28 mouse cellular contexts compared by ENCODE assay signal in genomic region chr4:137790981-137791380, GRCm38 (mm10). TPM values are rescaled to one million over a fixed set of nuclear protein-coding genes. Genes with fewer than 3 reads are reported as not detected.
A peak's percentile ranks its signal among the peaks of the same experiment; 100 is the strongest.
DNase-seq lines count a peak whose midpoint lies in the region; ATAC-seq and TF ChIP-seq lines count a peak whose summit lies in the region.
"Had no signal": no experiment of that assay in that cellular context is flagged by ENCODE, and none has a peak within 500 bp of the region (broad histone marks: within the 10 kb centered on the region; RNA-seq: fewer than 3 reads in every experiment).

No protein-coding gene starts in this region.

- H3K4me1 ChIP-seq in hindbrain, embryonic 10.5 days (replicated peaks), result peaks cover 75% of the 10 kb centered on the region
- H3K4me1 ChIP-seq in hindbrain, embryonic 16.5 days (ENCODE audit: control insufficient read depth, insufficient read depth, low read depth, low read length), result peaks cover 6% of the 10 kb centered on the region
- H3K4me1 ChIP-seq in midbrain, embryonic 10.5 days, result peaks cover 70% of the 10 kb centered on the region
- H3K4me1 ChIP-seq in midbrain, postnatal 0 days (ENCODE audit: insufficient read depth, low read length), result peaks cover 5% of the 10 kb centered on the region
- peaks cover 23% of the 10 kb centered on the region for H3K4me1 ChIP-seq in embryonic facial prominence, embryonic 12.5 days

- H3K9me3 ChIP-seq in hindbrain, embryonic 10.5 days, result no peaks in the 10 kb centered on the region
- H3K9me3 ChIP-seq in hindbrain, embryonic 16.5 days (ENCODE audit: control insufficient read depth, low read length), result no peaks in the 10 kb centered on the region
- H3K9me3 ChIP-seq in midbrain, embryonic 10.5 days (replicated peaks), result no peaks in the 10 kb centered on the region
- H3K9me3 ChIP-seq in midbrain, postnatal 0 days (ENCODE audit: low read length), result no peaks in the 10 kb centered on the region
- H3K9me3 ChIP-seq in embryonic facial prominence, embryonic 12.5 days, result no peaks in the 10 kb centered on the region
- H3K9me3 ChIP-seq: forebrain, embryonic 10.5 days; intestine, embryonic 15.5 days; limb, embryonic 15.5 days; midbrain, embryonic 15.5 days had no signal

- TF ChIP-seq CTCF in midbrain, postnatal 0 days (IDR thresholded peaks at IDR 0.05), result no peak

- 88% methylated on average over 5 of the region's 5 CpGs for WGBS in hindbrain, embryonic 10.5 days
- 90% methylated on average over 5 of the region's 5 CpGs for WGBS in hindbrain, embryonic 16.5 days
- 80% methylated on average over 5 of the region's 5 CpGs for WGBS in midbrain, embryonic 10.5 days
- WGBS in midbrain, postnatal 0 days, result 92% methylated on average over 5 of the region's 5 CpGs
- 87% methylated on average over 5 of the region's 5 CpGs for WGBS in embryonic facial prominence, embryonic 12.5 days

- peaks cover 29% of the 10 kb centered on the region for H3K27me3 ChIP-seq in hindbrain, embryonic 10.5 days (ENCODE audit: insufficient read depth, poor library complexity, severe bottlenecking)
- H3K27me3 ChIP-seq in hindbrain, embryonic 16.5 days (replicated peaks; ENCODE audit: control insufficient read depth, insufficient read depth, low read length), result peaks cover 6% of the 10 kb centered on the region; the same call in 1 of the 2 replicates
- peaks cover 24% of the 10 kb centered on the region for H3K27me3 ChIP-seq in midbrain, embryonic 10.5 days (ENCODE audit: low read depth, poor library complexity, severe bottlenecking)
- H3K27me3 ChIP-seq in midbrain, postnatal 0 days (ENCODE audit: insufficient read depth, low read length), result no peaks in the 10 kb centered on the region
- H3K27me3 ChIP-seq in embryonic facial prominence, embryonic 12.5 days, result peaks cover 21% of the 10 kb centered on the region

- no peak overlapping the region for H3K4me2 ChIP-seq in hindbrain, embryonic 16.5 days (ENCODE audit: low read length)
- H3K4me2 ChIP-seq in midbrain, postnatal 0 days (ENCODE audit: low read depth, low read length, poor library complexity, severe bottlenecking), result no peak overlapping the region
- no peak overlapping the region for H3K4me2 ChIP-seq in embryonic facial prominence, embryonic 12.5 days (replicated peaks)
- H3K4me2 ChIP-seq: intestine, embryonic 15.5 days; limb, embryonic 15.5 days; lung, embryonic 14.5 days; midbrain, embryonic 15.5 days had no signal

- no peak overlapping the region for H3K9ac ChIP-seq in hindbrain, embryonic 16.5 days (ENCODE audit: low read depth, low read length)
- H3K9ac ChIP-seq in midbrain, postnatal 0 days (replicated peaks; ENCODE audit: low read length, poor library complexity, severe bottlenecking), result no peak overlapping the region
- no peak overlapping the region for H3K9ac ChIP-seq in embryonic facial prominence, embryonic 12.5 days
- H3K9ac ChIP-seq: intestine, embryonic 15.5 days; limb, embryonic 15.5 days; liver, embryonic 14.5 days; lung, embryonic 14.5 days; midbrain, embryonic 15.5 days had no signal

- H3K4me3 ChIP-seq in hindbrain, embryonic 10.5 days, result no peak overlapping the region
- H3K4me3 ChIP-seq in hindbrain, embryonic 16.5 days (ENCODE audit: low read length), result no peak overlapping the region
- H3K4me3 ChIP-seq in midbrain, embryonic 10.5 days, result no peak overlapping the region
- H3K4me3 ChIP-seq in midbrain, postnatal 0 days (ENCODE audit: low read depth, low read length), result no peak overlapping the region
- no peak overlapping the region for H3K4me3 ChIP-seq in embryonic facial prominence, embryonic 12.5 days
- H3K4me3 ChIP-seq: forebrain, embryonic 10.5 days; intestine, embryonic 15.5 days; layer of hippocampus, adult 2 months; left cerebral cortex, adult 2 months; limb, embryonic 15.5 days; midbrain, embryonic 15.5 days had no signal

- no peak for DNase-seq in hindbrain, embryonic 10.5 days (ENCODE audit: low spot score)
- DNase-seq in midbrain, embryonic 10.5 days (ENCODE audit: low spot score), result no peak
- DNase-seq in midbrain, postnatal 0 days (ENCODE audit: low spot score), result no peak
- no peak for DNase-seq in layer of hippocampus, adult 18-20 months (ENCODE audit: low spot score in 2 of 2)
- no peak for DNase-seq in cerebellum, adult 11-12 months
- DNase-seq: adrenal gland, postnatal 25 days; cerebellum, adult 18-20 months; cerebellum, postnatal 10 days; gastrocnemius, postnatal 14 days; heart, postnatal 14 days; kidney, adult 8-10 months; kidney, postnatal 14 days; lung, embryonic 14.5 days; right cerebral cortex, adult 18-20 months; spleen, adult 18-20 months had no signal

- ATAC-seq in hindbrain, embryonic 16.5 days, result no peak
- ATAC-seq in midbrain, postnatal 0 days (ENCODE audit: low FRiP score), result no peak
- ATAC-seq in embryonic facial prominence, embryonic 12.5 days (ENCODE audit: insufficient number of reproducible peaks, insufficient read depth, low FRiP score, low TSS enrichment), result no peak
- ATAC-seq: hindbrain, postnatal 0 days; intestine, embryonic 15.5 days; midbrain, embryonic 15.5 days had no signal

- peak overlapping the region; percentile 69 for H3K27ac ChIP-seq in hindbrain, embryonic 10.5 days
- H3K27ac ChIP-seq in hindbrain, embryonic 16.5 days (ENCODE audit: low read depth, low read length), result no peak overlapping the region
- peak overlapping the region; percentile 55 for H3K27ac ChIP-seq in midbrain, embryonic 10.5 days (replicated peaks)
- no peak overlapping the region for H3K27ac ChIP-seq in midbrain, postnatal 0 days (ENCODE audit: low read depth, low read length)
- H3K27ac ChIP-seq in embryonic facial prominence, embryonic 12.5 days, result peak overlapping the region; percentile 72
- H3K27ac ChIP-seq: forebrain, embryonic 10.5 days; hindbrain, postnatal 0 days; intestine, embryonic 15.5 days; layer of hippocampus, adult 2 months; left cerebral cortex, adult 2 months; limb, embryonic 15.5 days; liver, embryonic 14.5 days; midbrain, embryonic 15.5 days had no signal

- H3K36me3 ChIP-seq in hindbrain, embryonic 10.5 days, result no peaks in the 10 kb centered on the region
- no peaks in the 10 kb centered on the region for H3K36me3 ChIP-seq in hindbrain, embryonic 16.5 days (ENCODE audit: control insufficient read depth, insufficient read depth, low read length)
- no peaks in the 10 kb centered on the region for H3K36me3 ChIP-seq in midbrain, embryonic 10.5 days
- H3K36me3 ChIP-seq in midbrain, postnatal 0 days (ENCODE audit: insufficient read depth, low read length), result no peaks in the 10 kb centered on the region
- no peaks in the 10 kb centered on the region for H3K36me3 ChIP-seq in embryonic facial prominence, embryonic 12.5 days
- H3K36me3 ChIP-seq: forebrain, embryonic 10.5 days; intestine, embryonic 15.5 days; limb, embryonic 15.5 days; midbrain, embryonic 15.5 days had no signal

RNA-seq across cellular contexts. Expression of gene Alpl, which starts 5.2 kb away (rescaled TPM):
- polyA plus RNA-seq in hindbrain, embryonic 10.5 days (2016; fragmentation: Nextera tagmentation; extraction: Ambion mirVana), result 23.4 and 26.1 TPM in 2 replicates
- polyA plus RNA-seq in hindbrain, embryonic 16.5 days (2015; fragmentation: Nextera tagmentation; extraction: Ambion mirVana), result 16.9 and 18.0 TPM in 2 replicates
- polyA plus RNA-seq in midbrain, embryonic 10.5 days (2016; fragmentation: Nextera tagmentation; extraction: Ambion mirVana), result 34.2 and 38.6 TPM in 2 replicates
- 14.3 and 17.9 TPM in 2 replicates for total RNA-seq in midbrain, postnatal 0 days (2014; rRNA removed)
- polyA plus RNA-seq in midbrain, postnatal 0 days (2015; fragmentation: Nextera tagmentation; extraction: Ambion mirVana), result 16.1 and 19.1 TPM in 2 replicates
- polyA plus RNA-seq in embryonic facial prominence, embryonic 12.5 days (2016; fragmentation: Nextera tagmentation; extraction: Ambion mirVana), result 23.0 and 23.7 TPM in 2 replicates
- total RNA-seq in layer of hippocampus, adult 18-20 months (2021), result 1 to 10 TPM; 7.0 to 7.2 TPM
- total RNA-seq: common myeloid progenitor, adult 5-6 weeks; granulocyte monocyte progenitor cell, adult 5-6 weeks; megakaryocyte progenitor cell, adult 5-6 weeks had no signal

Comparison
In these comparisons a context has a peak if more than half of its experiments do, and no peak if none do; other contexts are left out.
1. H3K27ac ChIP-seq: peak in hindbrain, embryonic 10.5 days (single experiment), midbrain, embryonic 10.5 days (single experiment) and embryonic facial prominence, embryonic 12.5 days (single experiment); none in hindbrain, embryonic 16.5 days (single experiment) and midbrain, postnatal 0 days (single experiment).